Mouse (Mus musculus): ENCODE results near the gene Mfsd14b. TPM values are rescaled to one million over a fixed set of nuclear protein-coding genes. Genes with fewer than 3 reads are reported as not detected.

The Mfsd14b gene
- polyA plus RNA-seq (2014; fragmentation: Illumina TruSeq; extraction: RNeasy Lipid Tissue Mini Kit (QIAGEN cat#74804); ENCODE audit: low read depth, low replicate concordance), result 78.8 TPM

DNA sequence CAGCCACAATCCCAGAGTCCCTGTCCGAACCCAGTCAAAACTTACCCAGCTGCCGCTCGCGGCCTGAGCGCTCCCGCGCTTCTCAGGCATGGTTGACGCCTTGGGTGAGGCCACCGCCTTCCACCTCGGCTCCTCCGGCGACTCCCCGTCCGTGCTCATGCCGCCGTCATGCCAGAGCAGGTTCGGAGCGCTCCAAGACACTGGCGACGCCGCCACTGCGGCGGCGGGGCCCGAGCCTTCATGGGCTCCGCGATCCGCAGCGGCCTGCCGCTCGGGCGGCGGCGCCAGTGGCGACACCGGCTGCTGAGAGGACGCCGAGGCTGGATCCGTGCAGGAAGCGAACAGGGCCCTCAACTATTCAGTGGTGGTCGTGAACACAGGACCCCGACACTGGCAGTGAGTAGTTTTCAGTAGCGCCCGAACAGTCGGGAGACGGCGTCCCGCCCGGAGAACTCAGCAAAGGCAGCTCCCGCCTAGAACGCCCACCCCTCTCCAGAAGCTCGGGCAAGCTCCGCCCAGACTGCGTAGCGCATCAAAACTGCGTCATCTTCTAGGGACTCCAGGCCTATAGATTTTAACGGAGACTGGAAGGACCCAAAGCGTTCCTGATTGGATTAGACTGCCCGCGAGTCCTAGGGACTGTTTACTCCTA lies at the start of gene Mfsd14b:
Mfsd14b (minus strand) TSS at position 517 of the 652 bp plus-strand sequence.

DNA sequence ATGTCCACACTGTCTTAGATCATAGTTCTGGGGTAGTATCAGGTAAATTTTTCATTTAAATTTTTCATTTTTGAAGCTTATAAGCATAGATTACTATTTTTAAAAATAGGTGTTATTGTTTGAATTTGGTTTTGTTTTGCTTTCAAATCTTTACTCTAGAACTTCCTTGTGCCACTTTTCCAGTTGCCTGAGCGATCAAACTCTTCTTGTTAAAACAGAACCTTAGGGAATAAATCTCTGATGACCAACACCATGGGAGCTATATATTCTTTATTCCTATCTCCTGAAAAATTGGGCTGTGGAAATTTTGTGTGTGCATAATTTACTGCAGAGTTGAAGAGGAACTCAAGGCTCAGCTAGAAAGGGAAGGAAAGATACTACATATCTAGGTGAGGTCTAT lies 37.2 kb upstream of the Mfsd14b start, which contains the start of gene Olfr466:
Olfr466 (plus strand) TSS at position 301 of the 400 bp plus-strand sequence.

DNA sequence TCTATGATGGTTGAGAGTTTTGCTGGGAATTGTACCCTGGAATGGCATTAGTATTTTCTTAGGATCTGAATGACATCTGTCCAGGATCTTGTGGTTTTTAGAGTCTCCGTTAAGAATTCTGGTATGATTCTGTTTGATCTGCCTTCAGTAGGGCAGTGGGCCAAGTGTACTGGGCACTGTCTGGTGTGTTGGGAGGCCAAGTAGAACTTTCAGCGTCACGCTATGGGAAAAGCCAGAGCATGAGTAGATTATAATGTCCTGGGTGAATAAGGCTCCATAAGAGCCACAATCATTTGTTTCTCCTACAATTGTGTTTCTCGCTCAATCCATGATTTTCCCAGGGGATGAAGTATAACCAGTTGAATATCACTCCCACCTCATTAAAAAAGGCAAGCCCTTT lies 25.0 kb upstream of the Mfsd14b start, which contains the start of gene Olfr465-ps1:
Olfr465-ps1 (plus strand) TSS at position 301 of the 400 bp plus-strand sequence.

DNA sequence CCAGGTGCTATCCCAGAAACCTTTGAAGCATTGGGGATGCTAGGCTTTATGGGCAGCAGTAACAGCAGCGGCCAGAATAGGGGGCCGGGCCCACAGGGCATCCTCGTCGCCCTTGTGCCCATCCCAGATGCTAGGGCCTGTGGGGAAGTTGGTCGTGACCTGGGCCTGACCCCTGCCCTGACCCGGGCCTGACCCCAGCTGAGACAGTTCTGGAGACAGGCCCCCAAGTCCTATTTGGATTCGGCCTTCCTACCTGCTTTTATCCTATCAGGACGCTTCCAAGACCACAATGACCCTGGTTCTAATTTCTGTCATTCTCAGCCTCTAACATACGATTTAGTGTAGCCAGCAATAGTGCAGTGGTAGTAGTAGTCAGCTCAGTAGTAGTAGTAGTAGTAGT lies 60.1 kb downstream of the Mfsd14b start, which contains the start of gene Prss47:
Prss47 (minus strand) TSS at position 101 of the 400 bp plus-strand sequence.

DNA sequence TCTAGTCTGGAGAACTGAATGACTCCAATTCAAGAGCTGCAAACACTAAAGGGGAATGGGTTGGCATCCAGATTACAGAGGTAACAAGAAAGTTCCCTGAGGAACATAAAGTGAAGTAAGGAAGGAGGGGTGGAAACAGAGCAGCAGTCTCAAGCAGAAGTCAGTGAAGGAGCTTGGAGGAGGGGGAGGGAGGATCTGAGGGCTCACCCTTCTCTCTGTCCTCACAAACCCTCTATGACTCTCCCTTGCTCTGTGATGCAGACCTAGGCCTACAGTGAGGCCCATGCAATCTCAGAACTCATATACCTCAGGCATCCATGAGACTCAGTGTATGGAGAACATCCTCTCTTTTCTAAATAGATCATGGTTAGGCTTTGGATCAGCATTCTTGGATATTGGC lies 80.0 kb downstream of the Mfsd14b start, which contains the start of gene Spata31d1c:
Spata31d1c (plus strand) TSS at position 301 of the 400 bp plus-strand sequence.

Other genes starting within 250 kb of the Mfsd14b start
- not detected for gene Cntnap3, start 209.0 kb downstream of the Mfsd14b start, polyA plus RNA-seq (2014; fragmentation: Illumina TruSeq; extraction: RNeasy Lipid Tissue Mini Kit (QIAGEN cat#74804); ENCODE audit: low read depth, low replicate concordance)
- not detected for gene Spata31, start 195.6 kb downstream of the Mfsd14b start, polyA plus RNA-seq (2014; fragmentation: Illumina TruSeq; extraction: RNeasy Lipid Tissue Mini Kit (QIAGEN cat#74804); ENCODE audit: low read depth, low replicate concordance)
- not detected for gene Spata31d1c, start 79.9 kb downstream of the Mfsd14b start, polyA plus RNA-seq (2014; fragmentation: Illumina TruSeq; extraction: RNeasy Lipid Tissue Mini Kit (QIAGEN cat#74804); ENCODE audit: low read depth, low replicate concordance)
- not detected for gene Prss47, start 60.2 kb downstream of the Mfsd14b start, polyA plus RNA-seq (2014; fragmentation: Illumina TruSeq; extraction: RNeasy Lipid Tissue Mini Kit (QIAGEN cat#74804); ENCODE audit: low read depth, low replicate concordance)
- not detected for gene Olfr465-ps1, start 25.1 kb upstream of the Mfsd14b start, polyA plus RNA-seq (2014; fragmentation: Illumina TruSeq; extraction: RNeasy Lipid Tissue Mini Kit (QIAGEN cat#74804); ENCODE audit: low read depth, low replicate concordance)
- gene Olfr466, start 37.3 kb upstream of the Mfsd14b start, polyA plus RNA-seq (2014; fragmentation: Illumina TruSeq; extraction: RNeasy Lipid Tissue Mini Kit (QIAGEN cat#74804); ENCODE audit: low read depth, low replicate concordance), result not detected
- 0.69 TPM for gene Nlrp4f, start 93.0 kb upstream of the Mfsd14b start, polyA plus RNA-seq (2014; fragmentation: Illumina TruSeq; extraction: RNeasy Lipid Tissue Mini Kit (QIAGEN cat#74804); ENCODE audit: low read depth, low replicate concordance)
- not detected for gene Gm10775, start 146.6 kb upstream of the Mfsd14b start, polyA plus RNA-seq (2014; fragmentation: Illumina TruSeq; extraction: RNeasy Lipid Tissue Mini Kit (QIAGEN cat#74804); ENCODE audit: low read depth, low replicate concordance)
- 32.1 TPM for gene Zfp369, start 165.8 kb upstream of the Mfsd14b start, polyA plus RNA-seq (2014; fragmentation: Illumina TruSeq; extraction: RNeasy Lipid Tissue Mini Kit (QIAGEN cat#74804); ENCODE audit: low read depth, low replicate concordance)

All from kidney, adult 10 weeks (tissue).